Mouse (Mus musculus) heart, adult 11 months (tissue): Measurements from ENCODE around the gene Mrpl4.
A peak's percentile ranks its signal among the peaks of the same experiment; 100 is the strongest.

Experiments used
- DNase-seq: peaks from one replicate; pipeline ENCODE4 v3.0.0; 2022

Gene Mrpl4

DNA sequence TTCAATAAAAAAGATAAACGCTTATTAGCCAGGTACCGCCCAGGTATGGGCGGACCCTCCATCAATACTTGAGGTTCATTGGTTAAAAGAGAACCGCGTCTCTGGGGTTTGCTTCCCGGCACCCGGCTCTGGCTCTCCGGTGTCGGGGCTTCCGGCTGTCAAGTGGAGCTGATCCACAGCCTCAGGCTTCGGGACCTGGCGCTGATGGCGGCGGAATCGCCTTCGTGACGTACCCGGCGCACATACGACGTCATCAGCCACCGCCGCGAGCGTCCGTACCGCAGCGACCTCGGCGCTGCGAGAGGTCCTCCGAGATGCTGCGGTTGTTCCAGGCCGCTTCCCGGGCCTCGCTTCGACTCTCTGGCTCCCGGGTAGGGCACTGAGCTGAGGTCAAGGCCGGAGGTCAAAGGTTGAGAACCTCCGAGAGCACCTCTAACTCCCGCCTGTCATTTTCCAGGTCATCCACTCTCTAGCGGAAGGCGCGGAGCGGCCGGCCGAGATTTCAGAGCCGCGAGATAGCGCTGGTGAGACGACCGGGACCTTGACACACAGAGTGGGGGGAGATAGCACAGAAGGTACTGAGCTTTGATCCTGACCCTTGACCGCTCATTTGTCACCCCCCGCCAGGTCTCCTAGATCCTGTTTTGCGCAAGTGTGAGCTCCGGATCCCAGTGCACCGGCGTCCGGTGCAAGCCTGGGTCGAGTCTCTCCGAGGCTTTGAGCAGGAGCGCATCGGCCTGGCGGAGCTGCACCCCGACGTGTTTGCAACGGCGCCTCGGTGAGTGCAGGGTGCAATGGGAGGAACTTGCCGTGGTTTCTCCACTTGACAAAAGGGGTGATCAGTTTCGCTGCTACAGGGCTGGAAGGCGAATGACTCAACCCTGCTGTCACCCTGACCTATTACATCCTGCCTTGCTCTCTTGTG, at the start of gene Mrpl4:
Mrpl4 (plus strand) TSS at position 112 of the 925 bp plus-strand sequence.
- peak; percentile 98 for DNase-seq

DNA sequence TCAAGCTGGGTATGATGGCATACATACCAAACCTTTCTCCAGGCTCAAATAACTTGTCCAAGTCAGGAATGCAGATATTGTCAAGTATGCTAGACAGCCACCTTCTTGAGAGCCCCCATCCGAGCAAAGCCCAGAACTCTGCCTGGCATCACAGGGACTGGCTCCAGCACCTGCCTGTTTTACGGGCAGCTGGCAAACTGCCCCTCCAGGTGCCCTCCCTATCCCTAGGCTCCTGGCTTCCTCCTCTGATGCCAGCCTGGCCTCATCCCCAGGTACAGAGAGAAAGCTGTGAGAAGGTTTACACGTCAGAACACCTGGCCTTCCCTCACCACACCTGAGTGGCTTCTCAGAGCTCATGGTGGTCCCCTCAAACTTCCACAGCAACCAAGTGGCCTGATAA, 45.5 kb upstream of the Mrpl4 start:
- peak; percentile 79 for DNase-seq

GRCm38 (mm10) chr9:20959430-20959938, 43.1 kb upstream of the Mrpl4 start, which contains the start of gene Dnmt1:
Gene Dnmt1 (minus strand): TSS chr9:20959888.
- DNase-seq, result peak; percentile 78

- DNase-seq, result no peak
Measured at GRCm38 (mm10) chr9:20961557-20961956, 41.0 kb upstream of the Mrpl4 start.

- DNase-seq, result no peak
Measured at GRCm38 (mm10) chr9:20965606-20966005, 36.9 kb upstream of the Mrpl4 start.

DNA sequence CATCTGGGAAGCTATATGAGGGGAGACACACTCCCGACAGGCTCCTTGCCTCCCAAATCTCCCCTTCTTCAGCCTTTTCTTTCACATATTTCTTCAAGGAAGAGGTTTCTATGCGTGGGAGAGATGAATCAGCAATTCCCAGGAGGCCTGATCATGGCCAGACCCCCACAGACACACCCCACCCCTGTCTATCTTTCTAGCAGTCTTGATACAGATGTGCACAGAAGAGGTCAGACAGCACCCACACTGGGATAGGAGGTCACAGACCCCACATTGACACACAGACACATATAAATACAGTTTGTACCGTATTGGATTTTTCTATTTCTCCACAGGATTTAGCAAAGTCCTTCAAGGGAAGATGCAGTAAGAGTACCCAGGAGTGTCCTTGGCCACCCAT, 36.5 kb upstream of the Mrpl4 start:
- no peak for DNase-seq

DNA sequence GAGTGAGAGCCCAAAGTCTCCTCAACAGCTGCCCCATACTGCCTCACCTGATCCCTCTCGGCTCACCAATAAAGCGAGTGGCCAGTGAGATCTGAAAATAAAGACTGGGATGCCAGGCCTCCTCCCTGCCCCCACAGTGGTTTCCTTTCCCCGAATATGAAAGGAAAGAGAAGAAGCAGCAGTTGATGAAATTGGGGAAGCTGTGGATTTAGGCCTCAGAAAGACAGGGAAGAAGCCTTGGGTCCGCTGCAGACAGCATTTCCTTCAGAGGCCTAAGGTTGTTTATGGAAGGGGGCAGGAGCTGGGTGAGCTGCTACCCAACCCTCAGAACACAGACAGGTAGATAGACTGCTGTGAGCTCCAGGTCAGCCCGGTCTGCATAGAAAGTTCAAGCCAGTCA, 35.8 kb upstream of the Mrpl4 start:
- no peak for DNase-seq

DNA sequence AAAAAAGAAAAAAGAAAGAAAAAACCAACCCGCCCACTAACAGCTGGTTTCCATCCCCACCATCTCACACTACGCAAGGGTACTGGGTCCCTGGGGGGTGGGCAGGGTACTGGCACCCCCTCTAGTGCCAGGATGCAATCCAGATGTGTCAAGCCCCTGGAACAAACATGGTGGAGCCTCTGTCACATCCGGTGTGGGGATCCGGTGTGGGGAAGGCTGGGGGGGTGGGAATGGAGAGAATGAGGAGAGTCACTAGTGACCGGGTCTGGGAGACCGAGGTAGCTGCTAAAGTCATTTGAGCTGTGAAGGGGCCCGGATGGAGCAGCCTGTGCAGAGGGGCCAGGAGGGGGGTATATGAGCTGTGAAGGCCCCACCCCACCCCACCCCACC, 30.8 kb upstream of the Mrpl4 start:
- DNase-seq, result peak; percentile 97

DNA sequence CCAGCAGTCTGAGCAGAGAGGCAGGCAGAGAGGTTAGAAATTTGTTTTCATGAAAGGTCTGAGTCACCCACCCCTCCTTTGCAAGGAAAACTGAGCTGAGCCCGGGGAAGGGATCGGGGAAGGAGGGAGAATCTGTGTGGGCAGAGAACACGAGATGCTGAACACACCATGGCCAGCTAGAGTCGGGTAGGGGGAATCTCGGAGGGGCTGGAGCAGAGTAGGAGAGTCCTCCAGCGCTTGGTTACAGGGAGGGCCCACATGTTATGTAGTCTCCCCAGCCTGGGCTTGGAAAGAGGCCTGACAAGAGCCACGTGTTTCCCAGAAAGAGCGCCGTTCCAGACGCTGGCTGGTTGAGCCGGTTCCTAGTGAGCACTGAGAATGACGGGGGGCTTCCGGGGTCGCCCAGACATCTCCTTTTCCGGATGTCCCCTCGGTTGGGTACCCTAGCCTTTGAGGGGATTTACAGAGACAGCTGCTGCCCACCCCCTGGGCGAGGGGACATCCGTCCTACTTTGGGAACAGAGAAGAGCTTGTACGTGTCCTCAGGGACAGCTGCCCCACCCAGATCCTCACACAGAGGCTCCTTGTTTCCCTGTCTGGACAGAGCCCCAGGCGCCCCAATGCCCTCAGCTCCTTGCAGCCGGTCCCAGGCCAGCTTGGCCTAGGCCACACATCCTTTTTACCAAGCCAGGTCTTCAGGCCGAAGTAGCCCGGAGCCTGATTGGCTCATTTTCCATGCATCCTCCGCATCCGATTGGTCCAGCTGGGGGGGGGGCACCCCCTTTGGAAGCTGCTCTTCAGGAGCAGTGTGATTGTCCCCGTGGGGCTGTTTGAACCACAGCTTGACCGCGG, 30.2 kb upstream of the Mrpl4 start:
- peak; percentile 99 for DNase-seq

DNA sequence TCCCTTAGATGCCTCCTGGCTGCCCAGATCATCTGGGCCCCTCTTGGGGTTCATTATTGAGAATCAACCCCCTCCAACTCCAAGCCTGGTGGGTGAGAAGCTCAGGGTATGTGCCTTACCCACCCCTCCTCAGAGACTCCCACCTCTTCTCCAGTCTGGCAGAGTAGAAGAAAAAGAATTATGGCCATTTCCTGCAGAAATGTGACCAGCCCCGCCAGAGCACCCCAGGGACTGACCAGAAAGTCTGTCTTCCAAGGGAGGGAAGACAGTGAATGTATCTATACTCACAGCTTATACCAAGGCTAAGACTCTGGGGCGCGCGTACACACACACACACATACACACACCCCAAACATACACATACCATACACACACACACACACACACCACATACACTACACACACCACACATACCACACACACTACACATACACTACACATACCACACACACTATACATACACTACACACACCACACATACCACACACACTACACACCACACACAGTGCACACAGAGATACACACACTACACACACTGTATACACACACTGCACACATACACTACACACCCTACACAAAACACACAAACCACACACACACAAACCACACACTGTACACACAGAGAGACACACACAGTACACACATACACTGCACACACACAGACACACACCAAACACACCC, 29.4 kb upstream of the Mrpl4 start:
- DNase-seq, result no peak

- peak; percentile 98 for DNase-seq
Measured at GRCm38 (mm10) chr9:20973682-20974075, 28.9 kb upstream of the Mrpl4 start.

DNA sequence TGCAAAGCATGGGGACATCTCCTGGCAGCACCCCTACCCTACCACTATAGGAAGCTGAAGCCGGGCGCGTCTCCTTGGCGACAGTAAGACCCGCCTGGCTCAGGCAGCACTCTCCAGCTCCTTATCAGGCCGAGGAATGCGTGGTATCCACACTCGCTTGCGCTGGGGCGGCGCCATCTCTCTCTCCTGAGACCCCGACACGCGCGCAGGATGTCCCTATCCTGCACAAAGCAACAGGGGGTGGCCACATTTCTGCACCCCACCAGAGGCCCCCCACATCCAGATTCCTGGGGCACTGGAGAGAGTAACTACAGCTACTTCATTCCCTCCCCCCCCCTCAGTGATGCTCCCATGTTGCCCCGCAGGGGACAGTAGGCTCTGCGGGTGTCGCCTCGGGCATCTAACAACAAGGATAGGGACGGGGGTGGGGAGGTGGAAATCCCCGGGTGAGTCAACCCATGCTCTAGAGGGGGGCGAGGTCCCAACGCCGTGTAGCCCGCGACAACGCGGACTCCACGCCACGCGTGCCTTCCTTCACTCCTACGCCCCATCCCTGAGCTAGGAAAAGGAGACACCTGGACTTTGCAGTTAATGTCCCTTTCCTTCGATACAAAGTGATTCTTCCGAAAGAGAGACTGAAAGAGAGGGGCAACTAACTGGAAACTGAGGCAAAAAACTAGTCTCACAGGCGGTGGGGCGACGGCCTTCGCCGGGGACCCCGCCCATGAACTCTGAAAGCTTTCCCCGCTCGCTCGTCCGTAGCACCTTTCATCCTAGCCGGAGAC, 26.9 kb upstream of the Mrpl4 start:
- peak; percentile 97 for DNase-seq

DNA sequence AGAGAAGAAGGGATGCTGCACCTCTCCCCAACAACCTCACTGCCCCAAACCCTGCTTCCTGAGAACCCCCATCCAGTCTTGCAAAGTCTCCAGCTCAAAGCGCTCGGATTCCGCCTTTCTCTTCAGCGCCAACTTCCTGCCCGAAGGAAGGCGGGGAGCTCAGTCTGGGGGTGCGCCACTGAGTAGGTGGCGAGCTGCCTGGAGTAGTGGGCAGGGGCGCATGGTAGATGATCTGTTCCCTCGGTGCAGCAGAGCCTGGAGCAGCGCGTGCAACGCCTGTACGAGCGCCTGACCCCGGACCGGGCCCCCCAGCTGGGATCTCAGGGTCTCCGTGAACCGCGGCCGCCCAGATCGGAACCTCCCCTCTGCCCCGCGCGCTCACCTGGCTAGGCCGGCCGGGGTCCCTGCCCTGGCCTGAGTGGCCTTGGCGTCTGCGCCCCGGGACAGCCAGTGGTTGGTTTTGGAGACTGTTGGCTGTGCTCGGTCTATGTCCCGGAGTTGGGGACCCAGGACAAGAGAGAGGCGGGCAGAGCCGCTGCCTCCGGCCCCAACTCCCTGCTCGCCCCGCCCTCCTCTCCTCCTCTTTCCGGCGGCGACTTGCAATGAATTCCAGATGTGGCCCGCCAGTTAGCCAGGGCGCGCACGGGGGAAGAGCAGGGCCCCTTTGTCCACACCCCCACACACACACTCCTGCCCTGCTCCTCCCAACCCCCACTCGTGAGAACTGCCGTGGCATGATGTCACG, 26.1 kb upstream of the Mrpl4 start, which contains the start of gene S1pr2:
S1pr2 (minus strand) TSS at position 566 of the 745 bp plus-strand sequence.
- peak; percentile 99 for DNase-seq

- DNase-seq, result no peak
Measured at GRCm38 (mm10) chr9:20976961-20977689, 25.4 kb upstream of the Mrpl4 start.

DNA sequence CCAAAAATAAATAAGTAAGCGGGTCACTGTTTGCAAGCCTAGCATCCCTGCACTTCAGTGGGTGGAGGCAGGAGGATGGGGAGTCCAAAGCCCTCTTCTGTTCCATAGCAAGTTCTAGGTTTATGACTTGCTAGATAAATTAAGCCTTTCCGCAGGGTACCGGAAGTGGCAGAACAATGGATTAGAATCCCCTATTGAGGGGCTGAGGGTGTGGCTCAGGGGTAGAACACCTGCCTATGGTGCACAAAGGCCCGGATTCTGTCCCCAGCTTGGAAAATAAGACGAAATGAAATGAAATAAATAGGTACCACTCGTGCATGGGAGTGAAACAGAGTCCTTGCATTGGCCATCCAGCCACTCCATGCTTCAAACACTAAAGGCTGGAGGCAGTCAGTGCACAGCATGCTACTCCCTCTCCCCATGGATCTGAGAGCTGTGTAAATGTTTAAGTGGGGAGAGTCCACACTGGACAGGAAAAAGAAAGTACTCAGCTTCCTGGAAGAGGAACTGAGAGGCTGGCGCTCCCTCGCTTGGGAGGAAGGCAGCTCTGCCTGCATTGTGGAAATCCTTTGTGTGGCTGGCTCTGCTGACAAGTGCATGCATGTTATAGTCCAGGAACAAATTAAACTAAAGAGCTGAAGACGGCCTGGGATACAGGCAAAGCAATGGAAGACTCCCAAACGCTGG, 24.0 kb upstream of the Mrpl4 start:
- DNase-seq, result peak; percentile 92

DNA sequence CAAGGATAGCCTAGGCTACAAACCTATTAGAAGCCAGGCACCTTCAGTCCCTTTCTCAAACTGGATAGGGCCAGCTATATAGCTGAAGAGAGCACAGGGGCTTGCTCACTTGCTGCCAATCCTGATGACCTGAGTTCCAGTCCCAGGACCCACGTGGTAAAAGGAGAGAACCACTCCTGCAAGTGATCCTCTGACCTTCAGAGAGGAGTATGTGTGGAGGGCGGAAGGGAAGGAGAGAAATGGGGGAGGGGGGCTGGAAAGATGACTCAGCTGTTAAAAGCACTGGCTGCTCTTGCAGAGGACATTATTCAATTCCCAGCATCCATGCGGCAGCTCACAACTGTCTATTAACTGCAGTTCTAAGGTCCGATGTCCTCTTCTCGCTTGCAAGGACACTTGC, 23.4 kb upstream of the Mrpl4 start:
- no peak for DNase-seq

DNA sequence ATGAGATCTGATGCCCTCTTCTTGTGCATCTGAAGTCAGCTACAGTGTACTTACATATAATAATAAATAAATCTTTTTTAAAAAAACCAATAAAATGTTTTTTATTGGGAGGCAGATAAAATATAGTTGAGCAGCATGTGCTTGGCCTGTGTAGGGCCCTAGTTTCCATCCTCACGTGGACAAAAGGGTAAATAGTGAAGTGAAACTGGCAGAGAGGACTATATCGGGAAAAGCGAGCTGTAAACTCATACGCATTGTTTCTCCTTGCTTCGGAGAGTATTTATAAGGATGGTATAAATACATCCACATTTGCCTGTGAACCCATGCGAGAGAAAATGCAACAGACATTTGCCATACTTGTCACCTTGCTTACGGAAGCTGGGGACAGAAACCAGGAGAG, 22.8 kb upstream of the Mrpl4 start:
- DNase-seq, result no peak

- DNase-seq, result no peak
Measured at GRCm38 (mm10) chr9:20982171-20982570, 20.4 kb upstream of the Mrpl4 start.

DNA sequence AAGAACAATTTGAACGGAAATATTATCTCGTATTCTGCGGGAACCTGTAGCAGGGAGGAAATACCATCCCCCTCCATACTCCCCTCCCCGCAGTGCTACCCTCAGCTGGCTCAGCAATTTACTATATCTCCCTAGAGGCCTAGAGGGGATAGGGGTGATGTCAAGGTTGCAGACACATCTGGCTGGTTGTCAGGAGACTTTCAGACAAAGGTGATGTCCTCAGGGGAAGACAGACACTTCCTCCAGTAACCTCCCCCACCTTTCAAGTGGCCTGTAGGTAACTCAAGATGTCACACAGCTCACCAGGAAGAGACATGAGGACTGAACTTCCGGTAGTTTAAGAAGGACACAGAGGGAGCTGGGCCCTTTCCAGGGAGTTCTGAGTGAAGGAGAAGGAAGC, 19.4 kb upstream of the Mrpl4 start:
- no peak for DNase-seq
